Mouse (Mus musculus) embryonic facial prominence, embryonic 13.5 days (tissue): ENCODE measurements around the gene Lrch1. TPM values are rescaled to one million over a fixed set of nuclear protein-coding genes. Genes with fewer than 3 reads are reported as not detected.

Experiments used
- ATAC-seq: fragments of 200-750 bp; cut with Nextera tagmentation; 2 replicates; pipeline ENCODE4 v1.8.0; 2017; ENCODE audit warnings: low read depth; ENCODE audit not compliant: insufficient number of reproducible peaks, insufficient read depth, low FRiP score, low TSS enrichment
- H3K27ac ChIP-seq: fragments of 300-500 bp; sonication (generic); 2 replicates; pipeline ENCODE4 v1.5.1; 2015; ENCODE audit warnings: moderate library complexity, mild to moderate bottlenecking, inconsistent platforms
- H3K27me3 ChIP-seq: fragments of 300-500 bp; sonication (generic); 2 replicates; pipeline ENCODE4 v1.6.1; 2015; ENCODE audit warnings: mild to moderate bottlenecking, inconsistent platforms
- H3K36me3 ChIP-seq: fragments of 300-500 bp; sonication (generic); 2 replicates; pipeline ENCODE4 v1.6.1; 2015; ENCODE audit warnings: mild to moderate bottlenecking, inconsistent platforms
- H3K4me1 ChIP-seq: fragments of 300-500 bp; sonication (generic); 2 replicates; pipeline ENCODE4 v1.6.1; 2015; ENCODE audit warnings: inconsistent platforms
- H3K4me2 ChIP-seq: fragments of 300-500 bp; sonication (generic); 2 replicates; pipeline ENCODE4 v1.6.1; 2015; ENCODE audit warnings: moderate library complexity, mild to moderate bottlenecking, inconsistent platforms
- H3K4me3 ChIP-seq: fragments of 300-500 bp; sonication (generic); 2 replicates; pipeline ENCODE4 v1.5.1; 2015; ENCODE audit warnings: mild to moderate bottlenecking, inconsistent platforms
- H3K9ac ChIP-seq: fragments of 300-500 bp; sonication (generic); 2 replicates; pipeline ENCODE4 v1.6.1; 2015; ENCODE audit warnings: mild to moderate bottlenecking, inconsistent platforms
- H3K9me3 ChIP-seq: fragments of 300-500 bp; sonication (generic); 2 replicates; pipeline ENCODE4 v1.6.1; 2016; ENCODE audit warnings: inconsistent platforms
- WGBS: fragments of 180-500 bp; shearing (Covaris S2); methylation state at CpG from one replicate; pipeline ENCODE4 v1.1.7; 2015; ENCODE audit warnings: mixed read lengths; 5-methylcytosine and 5-hydroxymethylcytosine counted together
- polyA plus RNA-seq: library from polyadenylated mRNA; unstranded; fragments of >200 nt; fragmentation: Nextera tagmentation; extraction: Ambion mirVana; gene quantifications from 2 replicates; pipeline ENCODE4 v1.2.1, GENCODE M21; 2015

The Lrch1 gene
- polyA plus RNA-seq, 1 experiment from 2014 or later = 16.8 TPM

- no peak overlapping the region for H3K4me3 ChIP-seq
- 0 out of 2 replicates have a peak overlapping the region, but pooled peaks have one; percentile 5 for H3K4me2 ChIP-seq
- peaks cover 6% of the 10 kb centered on the region; the same call in 1 of the 2 replicates for H3K36me3 ChIP-seq
- H3K27me3 ChIP-seq = no peaks in the 10 kb centered on the region
- no peak overlapping the region for H3K27ac ChIP-seq
- H3K9ac ChIP-seq = no peak overlapping the region
- 53% methylated on average over 14 of the region's 14 CpGs for WGBS
- ATAC-seq = no peak
- peaks cover 22% of the 10 kb centered on the region for H3K4me1 ChIP-seq
- H3K9me3 ChIP-seq = no peaks in the 10 kb centered on the region
Measured at GRCm38 (mm10) chr14:74933960-74934710, 13.5 kb downstream of the Lrch1 start.

- ATAC-seq = no peak
- 62% methylated on average over 2 of the region's 2 CpGs for WGBS
Measured at GRCm38 (mm10) chr14:74929739-74930138, 17.9 kb downstream of the Lrch1 start.

GRCm38 (mm10) chr14:74928809-74929432 is 18.8 kb downstream of the Lrch1 start:
- 90% methylated on average over 8 of the region's 8 CpGs for WGBS
- ATAC-seq = no peak

More at GRCm38 (mm10) chr14:74929739-74930138, 17.9 kb downstream of the Lrch1 start:
- no peak overlapping the region for H3K4me2 ChIP-seq
- peaks cover 6% of the 10 kb centered on the region; the same call in 1 of the 2 replicates for H3K36me3 ChIP-seq
- H3K9me3 ChIP-seq = no peaks in the 10 kb centered on the region
- no peak overlapping the region for H3K9ac ChIP-seq
- H3K27ac ChIP-seq = no peak overlapping the region
- no peaks in the 10 kb centered on the region for H3K27me3 ChIP-seq
- H3K4me3 ChIP-seq = no peak overlapping the region
- H3K4me1 ChIP-seq = peaks cover 37% of the 10 kb centered on the region

GRCm38 (mm10) chr14:74926899-74927571 is 20.6 kb downstream of the Lrch1 start:
- WGBS = 42% methylated on average over 11 of the region's 11 CpGs
- Histone ChIP-seq H3K27ac (no peak overlapping the region), H3K27me3 (no peaks in the 10 kb centered on the region), H3K9me3 (no peaks in the 10 kb centered on the region), H3K4me3 (no peak overlapping the region), H3K9ac (no peak overlapping the region), H3K36me3 (no peaks in the 10 kb centered on the region), H3K4me1 (peaks cover 38% of the 10 kb centered on the region), H3K4me2 (no peak overlapping the region)
- no peak for ATAC-seq

More at GRCm38 (mm10) chr14:74928809-74929432, 18.8 kb downstream of the Lrch1 start:
- Histone ChIP-seq H3K4me2 (no peak overlapping the region), H3K9me3 (no peaks in the 10 kb centered on the region), H3K36me3 (peaks cover 6% of the 10 kb centered on the region; the same call in 1 of the 2 replicates), H3K9ac (no peak overlapping the region), H3K27ac (no peak overlapping the region), H3K4me1 (peaks cover 33% of the 10 kb centered on the region), H3K4me3 (no peak overlapping the region), H3K27me3 (no peaks in the 10 kb centered on the region)

- WGBS = 47% methylated on average over 9 of the region's 9 CpGs
- Histone ChIP-seq H3K9me3 (no peaks in the 10 kb centered on the region), H3K4me3 (no peak overlapping the region), H3K9ac (no peak overlapping the region), H3K27me3 (no peaks in the 10 kb centered on the region), H3K4me1 (peaks cover 43% of the 10 kb centered on the region), H3K27ac (peak overlapping the region; percentile 57), H3K36me3 (no peaks in the 10 kb centered on the region), H3K4me2 (no peak overlapping the region; the same call in 1 of the 2 replicates)
- ATAC-seq = peak; percentile 48; the same call in 1 of the 2 replicates
Measured at GRCm38 (mm10) chr14:74925951-74926517, 21.6 kb downstream of the Lrch1 start.

GRCm38 (mm10) chr14:74924521-74924920 is 23.2 kb downstream of the Lrch1 start:
- H3K4me2 ChIP-seq = no peak overlapping the region
- peaks cover 5% of the 10 kb centered on the region; the same call in 1 of the 2 replicates for H3K36me3 ChIP-seq
- H3K27me3 ChIP-seq = no peaks in the 10 kb centered on the region
- no peak overlapping the region for H3K27ac ChIP-seq
- no peak overlapping the region for H3K9ac ChIP-seq
- H3K4me3 ChIP-seq = no peak overlapping the region
- ATAC-seq = no peak
- WGBS = 82% methylated on average over 3 of the region's 3 CpGs
- peaks cover 38% of the 10 kb centered on the region for H3K4me1 ChIP-seq
- no peaks in the 10 kb centered on the region for H3K9me3 ChIP-seq

GRCm38 (mm10) chr14:74924031-74924430 is 23.6 kb downstream of the Lrch1 start:
- H3K4me1 ChIP-seq = peaks cover 35% of the 10 kb centered on the region

GRCm38 (mm10) chr14:74922039-74922736 is 25.5 kb downstream of the Lrch1 start:
- H3K27ac ChIP-seq = no peak overlapping the region
- no peak for ATAC-seq
- WGBS = 69% methylated on average over 12 of the region's 12 CpGs

More at GRCm38 (mm10) chr14:74924031-74924430, 23.6 kb downstream of the Lrch1 start:
- no peak overlapping the region for H3K27ac ChIP-seq
- no peak overlapping the region for H3K9ac ChIP-seq
- no peaks in the 10 kb centered on the region for H3K27me3 ChIP-seq
- no peak overlapping the region for H3K4me2 ChIP-seq
- WGBS = 57% methylated on average over 2 of the region's 2 CpGs
- H3K9me3 ChIP-seq = no peaks in the 10 kb centered on the region
- no peak for ATAC-seq
- no peak overlapping the region for H3K4me3 ChIP-seq
- peaks cover 5% of the 10 kb centered on the region; the same call in 1 of the 2 replicates for H3K36me3 ChIP-seq

GRCm38 (mm10) chr14:74921471-74921870 is 26.2 kb downstream of the Lrch1 start:
- no peaks in the 10 kb centered on the region for H3K9me3 ChIP-seq
- H3K4me3 ChIP-seq = no peak overlapping the region
- no peak overlapping the region for H3K27ac ChIP-seq
- WGBS = 85% methylated on average over 9 of the region's 9 CpGs
- peaks cover 31% of the 10 kb centered on the region for H3K4me1 ChIP-seq
- no peak overlapping the region for H3K4me2 ChIP-seq
- H3K9ac ChIP-seq = no peak overlapping the region
- ATAC-seq = no peak
- H3K36me3 ChIP-seq = peaks cover 5% of the 10 kb centered on the region; the same call in 1 of the 2 replicates
- no peaks in the 10 kb centered on the region for H3K27me3 ChIP-seq

More at GRCm38 (mm10) chr14:74922039-74922736, 25.5 kb downstream of the Lrch1 start:
- H3K9ac ChIP-seq = no peak overlapping the region
- H3K4me1 ChIP-seq = peaks cover 34% of the 10 kb centered on the region
- peaks cover 5% of the 10 kb centered on the region; the same call in 1 of the 2 replicates for H3K36me3 ChIP-seq
- H3K9me3 ChIP-seq = no peaks in the 10 kb centered on the region
- no peak overlapping the region for H3K4me2 ChIP-seq
- no peak overlapping the region for H3K4me3 ChIP-seq
- no peaks in the 10 kb centered on the region for H3K27me3 ChIP-seq

GRCm38 (mm10) chr14:74919132-74919531 is 28.5 kb downstream of the Lrch1 start:
- no peak overlapping the region for H3K27ac ChIP-seq
- WGBS = 74% methylated on average over 7 of the region's 7 CpGs
- no peaks in the 10 kb centered on the region for H3K27me3 ChIP-seq
- H3K9me3 ChIP-seq = no peaks in the 10 kb centered on the region
- peaks cover 5% of the 10 kb centered on the region; the same call in 1 of the 2 replicates for H3K36me3 ChIP-seq
- no peak overlapping the region for H3K4me3 ChIP-seq
- H3K4me2 ChIP-seq = no peak overlapping the region
- H3K4me1 ChIP-seq = peaks cover 44% of the 10 kb centered on the region
- no peak overlapping the region for H3K9ac ChIP-seq
- no peak for ATAC-seq
